Mouse (Mus musculus): ENCODE data around the gene Gpn2. TPM values are rescaled to one million over a fixed set of nuclear protein-coding genes. Genes with fewer than 3 reads are reported as not detected.

Gpn2 gene
- polyA plus RNA-seq, 1 experiment, result 22.2 TPM

- H3K4me1 ChIP-seq (ENCODE audit: control insufficient read depth, insufficient read depth, low read length), result peaks cover 20% of the 10 kb centered on the region
- H3K27me3 ChIP-seq (ENCODE audit: control insufficient read depth, insufficient read depth, low read length, poor library complexity, severe bottlenecking), result no peaks in the 10 kb centered on the region
- TF ChIP-seq CTCF (IDR thresholded peaks at IDR 0.05; ENCODE audit: low read depth, low read length) (no peak), EP300 (IDR thresholded peaks at IDR 0.05; ENCODE audit: insufficient read depth, low read depth, low read length) (no peak), POLR2A (IDR thresholded peaks at IDR 0.05; ENCODE audit: insufficient read depth, low read length) (no peak)
- H3K27ac ChIP-seq (ENCODE audit: insufficient read depth, low read length), result peak overlapping the region; percentile 65; the same call in 1 of the 2 replicates
- no peaks in the 10 kb centered on the region for H3K9me3 ChIP-seq (replicated peaks; ENCODE audit: control insufficient read depth, insufficient read depth, low read length, poor library complexity, severe bottlenecking)
- no peak overlapping the region; the same call in 1 of the 2 replicates for H3K9ac ChIP-seq (ENCODE audit: low read depth, poor library complexity, severe bottlenecking)
- 0 out of 2 replicates have a peak, but pooled peaks cover 3% of the 10 kb centered on the region for H3K36me3 ChIP-seq (ENCODE audit: control insufficient read depth, insufficient read depth, low read length, poor library complexity, severe bottlenecking)
- no peak overlapping the region; the same call in 1 of the 2 replicates for H3K4me3 ChIP-seq (ENCODE audit: low read depth, low read length)
Measured at GRCm38 (mm10) chr4:133626621-133627020, 42.5 kb downstream of the Gpn2 start.

- H3K36me3 ChIP-seq (ENCODE audit: control insufficient read depth, insufficient read depth, low read length, poor library complexity, severe bottlenecking), result 0 out of 2 replicates have a peak, but pooled peaks cover 3% of the 10 kb centered on the region
- TF ChIP-seq CTCF (IDR thresholded peaks at IDR 0.05; ENCODE audit: low read depth, low read length) (no peak), EP300 (IDR thresholded peaks at IDR 0.05; ENCODE audit: insufficient read depth, low read depth, low read length) (no peak), POLR2A (IDR thresholded peaks at IDR 0.05; ENCODE audit: insufficient read depth, low read length) (no peak)
- H3K27ac ChIP-seq (ENCODE audit: insufficient read depth, low read length), result peak overlapping the region; percentile 65; the same call in 1 of the 2 replicates
- H3K27me3 ChIP-seq (ENCODE audit: control insufficient read depth, insufficient read depth, low read length, poor library complexity, severe bottlenecking), result no peaks in the 10 kb centered on the region
- no peak overlapping the region; the same call in 1 of the 2 replicates for H3K9ac ChIP-seq (ENCODE audit: low read depth, poor library complexity, severe bottlenecking)
- peaks cover 20% of the 10 kb centered on the region for H3K4me1 ChIP-seq (ENCODE audit: control insufficient read depth, insufficient read depth, low read length)
- H3K4me3 ChIP-seq (ENCODE audit: low read depth, low read length), result peak overlapping the region; percentile 25; the same call in 1 of the 2 replicates
- H3K9me3 ChIP-seq (replicated peaks; ENCODE audit: control insufficient read depth, insufficient read depth, low read length, poor library complexity, severe bottlenecking), result no peaks in the 10 kb centered on the region
Measured at GRCm38 (mm10) chr4:133627039-133627438, 42.9 kb downstream of the Gpn2 start.

- peaks cover 17% of the 10 kb centered on the region for H3K4me1 ChIP-seq (ENCODE audit: control insufficient read depth, insufficient read depth, low read length)
- no peak for TF ChIP-seq CTCF (IDR thresholded peaks at IDR 0.05; ENCODE audit: low read depth, low read length)
- H3K27ac ChIP-seq (ENCODE audit: insufficient read depth, low read length), result no peak overlapping the region
- H3K9ac ChIP-seq (ENCODE audit: low read depth, poor library complexity, severe bottlenecking), result no peak overlapping the region
- H3K9me3 ChIP-seq (replicated peaks; ENCODE audit: control insufficient read depth, insufficient read depth, low read length, poor library complexity, severe bottlenecking), result no peaks in the 10 kb centered on the region
- no peak overlapping the region for H3K4me3 ChIP-seq (ENCODE audit: low read depth, low read length)
- H3K36me3 ChIP-seq (ENCODE audit: control insufficient read depth, insufficient read depth, low read length, poor library complexity, severe bottlenecking), result 0 out of 2 replicates have a peak, but pooled peaks cover 3% of the 10 kb centered on the region
- H3K27me3 ChIP-seq (ENCODE audit: control insufficient read depth, insufficient read depth, low read length, poor library complexity, severe bottlenecking), result no peaks in the 10 kb centered on the region
Measured at GRCm38 (mm10) chr4:133628517-133628916, 44.4 kb downstream of the Gpn2 start.

GRCm38 (mm10) chr4:133629191-133629590 lies 45.0 kb downstream of the Gpn2 start:
- Histone ChIP-seq H3K4me3 (ENCODE audit: low read depth, low read length) (no peak overlapping the region), H3K9me3 (replicated peaks; ENCODE audit: control insufficient read depth, insufficient read depth, low read length, poor library complexity, severe bottlenecking) (no peaks in the 10 kb centered on the region), H3K4me1 (ENCODE audit: control insufficient read depth, insufficient read depth, low read length) (peaks cover 15% of the 10 kb centered on the region), H3K27ac (ENCODE audit: insufficient read depth, low read length) (no peak overlapping the region), H3K9ac (ENCODE audit: low read depth, poor library complexity, severe bottlenecking) (no peak overlapping the region), H3K36me3 (ENCODE audit: control insufficient read depth, insufficient read depth, low read length, poor library complexity, severe bottlenecking) (0 out of 2 replicates have a peak, but pooled peaks cover 3% of the 10 kb centered on the region), H3K27me3 (ENCODE audit: control insufficient read depth, insufficient read depth, low read length, poor library complexity, severe bottlenecking) (no peaks in the 10 kb centered on the region)
- TF ChIP-seq CTCF (IDR thresholded peaks at IDR 0.05; ENCODE audit: low read depth, low read length) (no peak), POLR2A (IDR thresholded peaks at IDR 0.05; ENCODE audit: insufficient read depth, low read length) (no peak), EP300 (IDR thresholded peaks at IDR 0.05; ENCODE audit: insufficient read depth, low read depth, low read length) (no peak)

GRCm38 (mm10) chr4:133630326-133630920 lies 46.3 kb downstream of the Gpn2 start:
- Histone ChIP-seq H3K36me3 (ENCODE audit: control insufficient read depth, insufficient read depth, low read length, poor library complexity, severe bottlenecking) (no peaks in the 10 kb centered on the region), H3K27me3 (ENCODE audit: control insufficient read depth, insufficient read depth, low read length, poor library complexity, severe bottlenecking) (no peaks in the 10 kb centered on the region), H3K27ac (ENCODE audit: insufficient read depth, low read length) (no peak overlapping the region), H3K9ac (ENCODE audit: low read depth, poor library complexity, severe bottlenecking) (no peak overlapping the region), H3K9me3 (replicated peaks; ENCODE audit: control insufficient read depth, insufficient read depth, low read length, poor library complexity, severe bottlenecking) (no peaks in the 10 kb centered on the region), H3K4me3 (ENCODE audit: low read depth, low read length) (no peak overlapping the region), H3K4me1 (ENCODE audit: control insufficient read depth, insufficient read depth, low read length) (peaks cover 11% of the 10 kb centered on the region)
- TF ChIP-seq EP300 (IDR thresholded peaks at IDR 0.05; ENCODE audit: insufficient read depth, low read depth, low read length) (no peak), CTCF (IDR thresholded peaks at IDR 0.05; ENCODE audit: low read depth, low read length) (no peak), POLR2A (IDR thresholded peaks at IDR 0.05; ENCODE audit: insufficient read depth, low read length) (no peak)

- no peak overlapping the region for H3K9ac ChIP-seq (ENCODE audit: low read depth, poor library complexity, severe bottlenecking)
- no peak overlapping the region for H3K4me3 ChIP-seq (ENCODE audit: low read depth, low read length)
- no peak for TF ChIP-seq POLR2A (IDR thresholded peaks at IDR 0.05; ENCODE audit: insufficient read depth, low read length)
- no peak for TF ChIP-seq CTCF (IDR thresholded peaks at IDR 0.05; ENCODE audit: low read depth, low read length)
- no peak for TF ChIP-seq EP300 (IDR thresholded peaks at IDR 0.05; ENCODE audit: insufficient read depth, low read depth, low read length)
- no peaks in the 10 kb centered on the region for H3K27me3 ChIP-seq (ENCODE audit: control insufficient read depth, insufficient read depth, low read length, poor library complexity, severe bottlenecking)
- H3K36me3 ChIP-seq (ENCODE audit: control insufficient read depth, insufficient read depth, low read length, poor library complexity, severe bottlenecking), result no peaks in the 10 kb centered on the region
- H3K4me1 ChIP-seq (ENCODE audit: control insufficient read depth, insufficient read depth, low read length), result peaks cover 11% of the 10 kb centered on the region
- no peak overlapping the region for H3K27ac ChIP-seq (ENCODE audit: insufficient read depth, low read length)
- no peaks in the 10 kb centered on the region for H3K9me3 ChIP-seq (replicated peaks; ENCODE audit: control insufficient read depth, insufficient read depth, low read length, poor library complexity, severe bottlenecking)
Measured at GRCm38 (mm10) chr4:133631071-133631768, 47.1 kb downstream of the Gpn2 start.

Data from ES-Bruce4 (cell line).